Mouse (Mus musculus): ENCODE results near the gene Kat2a. TPM values are rescaled to one million over a fixed set of nuclear protein-coding genes. Genes with fewer than 3 reads are reported as not detected.
"Not testable (repeated sequence)": the region's sequence is repeated elsewhere in the genome, so short reads cannot be mapped to it uniquely, and the experiment has no call there.

Kat2a gene
- polyA plus RNA-seq, 1 experiment from 2014 or later = 50.7 TPM

DNA sequence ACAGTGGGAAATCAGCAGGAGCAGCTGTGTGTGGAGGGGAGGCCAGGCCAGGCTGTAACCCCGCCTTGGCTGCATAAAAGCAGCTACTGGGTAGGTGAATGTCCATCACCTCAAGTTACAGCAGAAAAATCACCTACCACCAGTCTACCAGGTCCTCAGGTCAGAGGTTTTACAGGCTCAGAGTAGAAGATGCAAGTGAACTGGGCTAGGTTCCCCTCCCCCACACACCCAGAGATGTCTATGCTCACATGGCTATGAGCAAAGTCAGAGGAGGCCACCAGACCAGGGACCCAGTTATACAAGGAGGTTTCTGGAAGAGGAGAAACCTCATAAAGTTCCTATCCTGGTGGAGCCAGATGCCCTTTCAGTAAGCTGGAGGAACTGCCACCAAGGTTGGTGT is 41.2 kb downstream of the Kat2a start:
- 79% methylated on average over 1 of the region's 1 CpGs for WGBS
- Histone ChIP-seq H3K36me3 (ENCODE audit: control insufficient read depth, insufficient read depth, low read length) (no peaks in the 10 kb centered on the region), H3K4me3 (ENCODE audit: low read depth, low read length) (no peak overlapping the region), H3K4me2 (replicated peaks; ENCODE audit: low read depth, low read length) (no peak overlapping the region), H3K27ac (ENCODE audit: low read length) (no peak overlapping the region), H3K9ac (replicated peaks; ENCODE audit: low read depth, low read length) (no peak overlapping the region), H3K9me3 (ENCODE audit: control insufficient read depth, low read depth, low read length) (no peaks in the 10 kb centered on the region), H3K4me1 (ENCODE audit: control insufficient read depth, insufficient read depth, low read length) (0 out of 2 replicates have a peak, but pooled peaks cover 3% of the 10 kb centered on the region), H3K27me3 (ENCODE audit: control insufficient read depth, insufficient read depth, low read length) (0 out of 2 replicates have a peak, but pooled peaks cover 4% of the 10 kb centered on the region)
- no peak for ATAC-seq (ENCODE audit: insufficient number of reproducible peaks, insufficient read depth, low FRiP score, low read depth)

DNA sequence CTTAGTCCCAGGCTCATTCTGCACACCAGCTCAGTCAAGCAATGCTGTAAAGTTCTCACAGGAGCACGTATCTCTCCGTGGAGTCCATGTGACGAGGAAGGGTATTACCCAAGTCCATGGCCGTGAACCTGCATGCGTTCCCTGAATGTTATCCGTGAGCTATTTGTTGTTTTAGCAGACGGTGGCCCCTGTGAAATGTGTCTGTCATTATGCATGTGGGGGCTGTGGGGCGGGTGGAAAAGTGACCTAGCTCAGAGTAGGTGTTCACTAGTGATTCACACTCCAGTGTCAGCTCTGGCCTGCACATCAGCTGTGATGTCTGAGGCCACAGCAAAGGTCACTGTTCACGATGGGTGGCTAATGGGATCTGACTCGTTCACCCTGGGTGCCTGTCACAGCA is 52.5 kb downstream of the Kat2a start:
- H3K27ac ChIP-seq (ENCODE audit: low read length) = no peak overlapping the region
- H3K4me3 ChIP-seq (ENCODE audit: low read depth, low read length) = no peak overlapping the region
- no peak for ATAC-seq (ENCODE audit: insufficient number of reproducible peaks, insufficient read depth, low FRiP score, low read depth)
- H3K4me2 ChIP-seq (replicated peaks; ENCODE audit: low read depth, low read length) = no peak overlapping the region
- no peaks in the 10 kb centered on the region for H3K36me3 ChIP-seq (ENCODE audit: control insufficient read depth, insufficient read depth, low read length)
- no peaks in the 10 kb centered on the region for H3K27me3 ChIP-seq (ENCODE audit: control insufficient read depth, insufficient read depth, low read length)
- H3K9ac ChIP-seq (replicated peaks; ENCODE audit: low read depth, low read length) = no peak overlapping the region
- 70% methylated on average over 10 of the region's 10 CpGs for WGBS
- no peaks in the 10 kb centered on the region for H3K4me1 ChIP-seq (ENCODE audit: control insufficient read depth, insufficient read depth, low read length)
- no peaks in the 10 kb centered on the region for H3K9me3 ChIP-seq (ENCODE audit: control insufficient read depth, low read depth, low read length)

DNA sequence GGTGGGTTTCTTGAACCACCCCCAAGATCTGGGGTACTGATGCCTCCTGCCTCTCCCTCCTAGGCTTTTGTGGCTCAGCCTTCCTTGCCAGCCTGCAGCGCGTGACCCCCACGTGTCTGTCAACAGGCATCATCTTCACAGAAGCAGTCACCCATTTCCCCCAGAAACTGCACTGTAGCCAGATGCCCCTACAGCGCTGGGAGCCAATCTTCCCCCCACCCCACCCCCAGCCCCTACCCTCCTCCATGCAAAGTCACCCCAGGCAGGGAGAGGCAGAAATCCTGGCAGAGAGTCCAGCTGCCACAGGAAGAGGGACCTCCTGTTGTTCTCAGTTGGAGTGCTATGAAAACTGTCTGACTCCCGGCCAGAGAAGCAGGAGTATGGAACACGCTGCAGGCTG is 55.8 kb downstream of the Kat2a start:
- Histone ChIP-seq H3K36me3 (ENCODE audit: control insufficient read depth, insufficient read depth, low read length) (no peaks in the 10 kb centered on the region), H3K27ac (ENCODE audit: low read length) (no peak overlapping the region), H3K9me3 (ENCODE audit: control insufficient read depth, low read depth, low read length) (no peaks in the 10 kb centered on the region), H3K9ac (replicated peaks; ENCODE audit: low read depth, low read length) (no peak overlapping the region), H3K27me3 (ENCODE audit: control insufficient read depth, insufficient read depth, low read length) (no peaks in the 10 kb centered on the region), H3K4me2 (replicated peaks; ENCODE audit: low read depth, low read length) (no peak overlapping the region), H3K4me1 (ENCODE audit: control insufficient read depth, insufficient read depth, low read length) (no peaks in the 10 kb centered on the region), H3K4me3 (ENCODE audit: low read depth, low read length) (no peak overlapping the region)
- ATAC-seq (ENCODE audit: insufficient number of reproducible peaks, insufficient read depth, low FRiP score, low read depth) = no peak
- WGBS = 9% methylated on average over 6 of the region's 6 CpGs

- H3K9ac ChIP-seq (replicated peaks; ENCODE audit: low read depth, low read length); H3K36me3 ChIP-seq (ENCODE audit: control insufficient read depth, insufficient read depth, low read length); H3K9me3 ChIP-seq (ENCODE audit: control insufficient read depth, low read depth, low read length); ATAC-seq (ENCODE audit: insufficient number of reproducible peaks, insufficient read depth, low FRiP score, low read depth); H3K4me3 ChIP-seq (ENCODE audit: low read depth, low read length); H3K4me2 ChIP-seq (replicated peaks; ENCODE audit: low read depth, low read length); H3K4me1 ChIP-seq (ENCODE audit: control insufficient read depth, insufficient read depth, low read length); H3K27ac ChIP-seq (ENCODE audit: low read length); H3K27me3 ChIP-seq (ENCODE audit: control insufficient read depth, insufficient read depth, low read length): not testable (repeated sequence)
- WGBS = 59% methylated on average over 2 of the region's 3 CpGs
These were observed 56.7 kb downstream of the Kat2a start for GRCm38 (mm10) chr11:100655589-100655988.

Other genes with a start within 250 kb of the Kat2a start
- gene Klhl11, start 239.7 kb downstream of the Kat2a start, polyA plus RNA-seq (2014; fragmentation: Nextera tagmentation; extraction: Ambion mirVana) = 11.2 and 12.3 TPM in 2 replicates
- gene Acly, start 184.5 kb downstream of the Kat2a start, polyA plus RNA-seq (2014; fragmentation: Nextera tagmentation; extraction: Ambion mirVana) = 161 and 175 TPM in 2 replicates
- gene Ttc25, start 166.9 kb downstream of the Kat2a start, polyA plus RNA-seq (2014; fragmentation: Nextera tagmentation; extraction: Ambion mirVana) = 0.35 and 1.1 TPM in 2 replicates
- 35.9 TPM in 2 replicates for gene Cnp, start 137.6 kb downstream of the Kat2a start, polyA plus RNA-seq (2014; fragmentation: Nextera tagmentation; extraction: Ambion mirVana)
- 62.8 and 63.1 TPM in 2 replicates for gene Nkiras2, start 93.2 kb downstream of the Kat2a start, polyA plus RNA-seq (2014; fragmentation: Nextera tagmentation; extraction: Ambion mirVana)
- gene Dnajc7, start 92.3 kb downstream of the Kat2a start, polyA plus RNA-seq (2014; fragmentation: Nextera tagmentation; extraction: Ambion mirVana) = 84.0 and 95.4 TPM in 2 replicates
- gene Zfp385c, start 20.0 kb downstream of the Kat2a start, polyA plus RNA-seq (2014; fragmentation: Nextera tagmentation; extraction: Ambion mirVana) = 0.22 TPM in 1 of 2 replicates, not detected in the other
- 1.8 and 3.4 TPM in 2 replicates for gene Dhx58, start 8.2 kb downstream of the Kat2a start, polyA plus RNA-seq (2014; fragmentation: Nextera tagmentation; extraction: Ambion mirVana)
- 0.41 and 0.56 TPM in 2 replicates for gene Hspb9, start 1.4 kb upstream of the Kat2a start, polyA plus RNA-seq (2014; fragmentation: Nextera tagmentation; extraction: Ambion mirVana)
- gene Rab5c, start 25.8 kb upstream of the Kat2a start, polyA plus RNA-seq (2014; fragmentation: Nextera tagmentation; extraction: Ambion mirVana) = 55.5 and 65.7 TPM in 2 replicates
- 0.25 and 0.48 TPM in 2 replicates for gene Kcnh4, start 47.5 kb upstream of the Kat2a start, polyA plus RNA-seq (2014; fragmentation: Nextera tagmentation; extraction: Ambion mirVana)
- not detected in 2 replicates for gene Hcrt, start 50.5 kb upstream of the Kat2a start, polyA plus RNA-seq (2014; fragmentation: Nextera tagmentation; extraction: Ambion mirVana)
- gene Ghdc, start 58.5 kb upstream of the Kat2a start, polyA plus RNA-seq (2014; fragmentation: Nextera tagmentation; extraction: Ambion mirVana) = 3.3 and 3.8 TPM in 2 replicates
- 24.6 and 26.8 TPM in 2 replicates for gene Stat5b, start 138.3 kb upstream of the Kat2a start, polyA plus RNA-seq (2014; fragmentation: Nextera tagmentation; extraction: Ambion mirVana)
- gene Stat5a, start 146.9 kb upstream of the Kat2a start, polyA plus RNA-seq (2014; fragmentation: Nextera tagmentation; extraction: Ambion mirVana) = 7.3 and 8.3 TPM in 2 replicates
- 43.5 and 44.8 TPM in 2 replicates for gene Stat3, start 227.1 kb upstream of the Kat2a start, polyA plus RNA-seq (2014; fragmentation: Nextera tagmentation; extraction: Ambion mirVana)

Data from stomach, embryonic 14.5 days (tissue).